Mouse (Mus musculus) layer of hippocampus, adult 18-20 months (tissue): Measurements from ENCODE around the gene Gatad2b. TPM values are rescaled to one million over a fixed set of nuclear protein-coding genes. Genes with fewer than 3 reads are reported as not detected.
"Not testable (repeated sequence)": the region's sequence is repeated elsewhere in the genome, so short reads cannot be mapped to it uniquely, and the experiment has no call there.

Experiments used
- DNase-seq, 2 experiments: peaks; one replicate each; pipeline ENCODE4 v3.0.0; 2022; ENCODE audit warnings: low spot score in 2 of 2
- total RNA-seq, 2 experiments: library from RNA; stranded (reverse); gene quantifications; 2 replicates each; pipeline ENCODE4 v1.2.3; 2021

The Gatad2b gene
- total RNA-seq, 2 experiments from 2014 or later, result 104 to 106 TPM

DNA sequence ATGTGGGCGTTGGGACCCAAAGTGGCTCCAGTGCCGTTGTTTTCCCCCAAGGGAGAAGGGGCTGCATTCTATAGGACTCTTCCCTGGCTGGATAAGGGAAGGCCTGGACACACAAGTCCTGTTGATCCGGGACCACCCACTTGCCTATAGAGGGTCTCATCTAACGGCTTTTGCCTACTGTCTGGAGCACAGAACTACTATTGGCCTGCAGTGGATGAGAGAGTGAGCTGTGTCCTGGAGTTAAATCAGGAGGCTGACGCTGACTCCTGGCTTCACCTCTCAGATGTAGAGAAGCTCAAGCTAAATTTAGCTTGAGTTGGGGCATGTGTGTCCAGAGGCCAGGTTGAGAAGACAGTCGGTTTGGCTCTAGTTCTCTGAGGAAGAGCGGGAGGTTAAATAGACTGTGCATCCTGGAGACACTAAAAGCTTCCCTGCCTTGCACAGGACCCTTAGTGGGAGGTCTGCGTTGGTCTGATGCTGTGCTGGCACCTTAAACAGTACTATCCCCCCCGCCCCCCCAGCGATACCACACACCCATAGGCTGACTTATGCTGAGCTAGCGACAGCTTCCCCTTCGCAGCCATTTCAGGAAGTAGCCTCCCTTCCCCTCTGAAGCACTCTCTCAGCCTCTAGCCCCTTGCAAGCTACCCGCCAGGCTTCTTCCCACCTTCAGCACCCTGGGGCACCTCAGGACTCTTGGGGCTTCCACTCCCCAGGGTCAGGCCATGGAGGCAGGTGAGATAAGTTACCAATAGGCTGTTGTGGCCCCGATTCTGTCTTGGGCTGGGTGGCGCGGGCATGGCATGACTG lies 26.8 kb upstream of the Gatad2b start:
- no peak for DNase-seq

DNA sequence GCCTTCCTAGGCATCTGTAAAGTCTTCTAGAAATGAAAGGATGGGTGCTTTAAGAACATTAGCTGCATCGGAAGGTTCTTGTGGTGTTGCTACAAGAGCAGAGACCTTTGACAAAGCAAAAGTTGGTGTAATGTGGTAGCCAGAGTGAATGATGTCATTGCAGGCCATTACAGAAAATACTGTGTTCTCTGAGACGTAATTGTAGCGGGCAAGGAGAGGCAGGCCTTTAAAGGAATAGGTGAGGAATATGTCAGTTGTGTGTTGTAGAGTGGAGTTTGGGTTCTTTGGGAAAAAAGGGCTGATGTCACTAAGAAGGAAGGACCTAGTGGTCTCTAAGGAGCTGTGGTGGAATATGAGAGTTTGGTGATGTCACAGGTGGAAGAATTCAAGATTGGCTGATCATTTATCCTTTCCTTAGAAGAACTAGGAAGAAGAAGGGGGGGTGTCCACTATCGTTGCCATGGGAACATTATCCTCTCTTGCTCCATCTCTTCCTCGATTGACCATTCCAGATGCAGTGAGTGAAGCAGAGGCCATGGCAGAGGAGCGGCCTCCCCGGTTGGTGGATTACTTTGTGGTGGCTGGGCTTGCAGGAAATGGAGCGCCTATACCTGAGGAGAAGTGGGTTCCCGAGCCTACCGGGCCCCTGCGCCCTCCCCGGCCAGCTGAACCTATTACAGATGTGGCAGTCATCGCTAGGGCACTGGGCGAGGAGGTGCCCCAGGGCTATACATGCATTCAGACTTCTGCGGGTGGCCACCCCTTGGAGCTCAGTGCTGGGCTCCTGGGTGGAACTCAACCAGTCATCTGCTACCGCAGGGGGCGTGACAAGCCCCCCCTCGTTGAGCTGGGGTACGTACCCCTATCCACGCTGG lies 25.8 kb upstream of the Gatad2b start:
- DNase-seq, result no peak

DNA sequence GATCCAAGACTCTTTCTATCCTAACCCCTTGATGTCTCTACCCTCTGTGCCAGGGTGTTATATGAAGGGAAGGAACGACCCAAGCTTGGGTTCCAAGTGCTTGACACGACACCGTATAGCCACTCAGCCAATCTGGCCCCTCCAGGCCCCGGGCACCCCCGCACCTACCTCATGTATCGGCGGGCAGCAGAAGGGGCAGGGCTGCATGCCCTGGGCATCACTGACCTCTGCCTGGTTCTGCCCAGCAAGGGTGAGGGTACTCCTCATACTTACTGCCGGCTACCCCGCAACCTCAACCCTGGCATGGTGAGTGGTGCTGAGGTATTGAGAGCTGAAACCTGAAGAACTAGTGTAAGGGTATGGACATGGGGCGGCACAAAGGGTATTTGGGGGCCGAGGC lies 24.8 kb upstream of the Gatad2b start:
- no peak for DNase-seq

DNA sequence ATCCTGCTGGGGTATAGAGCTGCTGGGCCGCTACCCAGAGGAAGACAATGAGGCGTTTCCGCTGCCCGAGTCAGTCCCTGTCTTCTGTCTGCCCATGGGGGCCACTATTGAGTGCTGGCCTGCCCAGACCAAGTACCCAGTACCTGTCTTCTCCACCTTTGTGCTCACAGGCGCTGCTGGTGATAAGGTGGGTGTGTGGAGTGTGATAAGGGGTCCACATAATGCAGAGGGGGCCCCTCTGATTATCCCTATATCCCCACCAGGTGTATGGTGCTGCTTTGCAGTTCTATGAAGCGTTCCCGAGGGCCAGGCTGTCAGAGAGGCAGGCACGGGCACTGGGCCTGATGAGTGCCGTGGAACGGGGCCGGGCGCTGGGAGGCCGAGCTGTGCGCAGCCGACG lies 24.0 kb upstream of the Gatad2b start:
- no peak for DNase-seq

DNA sequence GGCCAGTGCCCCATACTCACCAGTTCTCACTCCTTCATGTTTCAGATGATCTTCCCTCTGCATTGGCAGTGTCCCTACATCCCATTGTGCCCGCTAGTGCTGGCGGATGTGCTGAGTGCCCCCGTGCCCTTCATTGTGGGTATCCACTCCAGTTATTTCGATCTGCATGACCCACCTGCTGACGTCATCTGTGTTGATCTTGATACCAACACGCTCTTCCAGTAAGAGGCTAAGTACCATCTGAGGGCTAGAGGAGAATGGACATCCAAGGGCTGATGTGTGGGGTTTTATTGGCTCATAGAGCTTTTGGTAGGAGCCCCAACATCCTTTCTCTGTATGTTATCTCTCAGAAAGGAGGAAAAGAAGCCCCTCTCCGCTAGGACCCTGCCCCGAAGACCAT lies 22.2 kb upstream of the Gatad2b start:
- DNase-seq, result no peak

DNA sequence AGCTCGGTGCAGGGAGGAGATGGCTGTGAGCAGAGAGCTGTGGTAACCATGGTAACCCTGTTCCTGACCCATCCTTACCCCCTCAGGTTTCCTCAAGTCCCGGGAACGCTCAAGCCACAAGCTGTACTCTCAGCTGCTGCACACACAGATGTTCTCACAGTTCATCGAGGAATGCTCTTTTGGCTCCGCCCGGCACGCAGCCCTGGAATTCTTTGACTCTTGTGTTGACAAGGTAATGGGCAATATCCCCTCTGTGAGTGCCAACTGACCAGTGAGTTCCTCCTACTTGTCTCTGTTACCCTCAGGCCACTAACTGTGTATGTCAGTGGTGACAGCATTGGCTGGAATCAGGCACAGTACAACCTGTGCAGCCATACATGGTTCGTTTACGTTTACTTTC lies 20.8 kb upstream of the Gatad2b start:
- no peak for DNase-seq

DNA sequence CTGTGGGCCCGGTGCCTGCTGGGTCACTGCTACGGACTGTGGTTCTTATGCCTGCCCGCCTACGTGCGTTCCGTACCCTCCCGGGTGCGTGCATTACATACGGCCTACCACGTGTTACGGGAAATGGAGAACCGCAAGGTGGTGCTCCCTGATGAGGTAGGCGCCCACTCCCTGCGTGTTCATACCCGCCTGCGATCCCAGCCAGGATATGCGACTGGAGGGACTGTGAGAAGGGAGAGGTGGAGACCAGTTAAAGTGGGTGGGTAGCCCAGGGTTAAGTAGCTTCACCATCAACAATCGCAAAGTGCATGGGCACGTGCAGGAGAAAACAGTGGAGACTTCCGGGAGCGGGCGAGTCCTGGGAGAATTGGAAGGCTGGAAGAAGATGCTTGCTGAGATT lies 19.1 kb upstream of the Gatad2b start:
- DNase-seq, result no peak

DNA sequence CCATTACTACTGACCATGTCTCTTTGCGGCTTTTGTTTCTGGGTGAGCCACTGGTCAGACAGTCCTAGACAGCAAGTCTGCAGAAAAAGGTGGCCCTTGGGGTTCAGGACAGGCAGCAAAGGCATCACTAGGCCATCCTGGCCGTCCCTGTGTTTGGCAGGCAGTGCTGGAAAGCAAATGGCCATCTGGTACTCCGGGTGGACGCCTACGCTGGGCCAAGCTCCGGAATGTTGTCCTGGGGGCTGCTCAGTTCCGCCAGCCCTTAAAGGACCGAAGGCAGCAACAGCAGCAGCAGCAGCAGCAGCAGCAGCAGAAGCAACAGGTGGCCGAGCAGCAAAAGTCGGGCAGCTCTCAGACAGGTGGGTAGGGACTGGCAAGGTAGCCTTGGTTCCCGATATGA lies 17.7 kb upstream of the Gatad2b start:
- no peak for DNase-seq

DNA sequence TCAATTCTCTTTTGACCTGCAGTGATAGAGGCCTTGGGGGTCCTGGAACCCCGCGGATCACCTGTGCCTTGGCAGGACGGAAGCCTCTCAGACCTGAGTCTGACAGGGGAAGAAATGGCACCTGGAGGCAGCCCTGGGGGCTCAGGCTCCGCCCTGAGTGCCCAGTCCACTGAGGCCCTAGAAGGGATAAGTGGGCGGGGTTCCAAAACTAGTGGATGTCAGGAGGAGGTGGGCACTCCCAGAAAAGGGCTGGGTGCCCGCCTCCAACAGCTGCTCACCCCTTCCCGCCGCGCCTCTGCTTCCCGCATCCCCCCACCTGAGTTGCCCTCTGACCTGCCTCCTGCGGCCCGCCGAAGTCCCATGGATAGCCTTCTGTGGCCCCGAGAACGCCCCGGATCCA lies 16.1 kb upstream of the Gatad2b start:
- DNase-seq, result no peak

DNA sequence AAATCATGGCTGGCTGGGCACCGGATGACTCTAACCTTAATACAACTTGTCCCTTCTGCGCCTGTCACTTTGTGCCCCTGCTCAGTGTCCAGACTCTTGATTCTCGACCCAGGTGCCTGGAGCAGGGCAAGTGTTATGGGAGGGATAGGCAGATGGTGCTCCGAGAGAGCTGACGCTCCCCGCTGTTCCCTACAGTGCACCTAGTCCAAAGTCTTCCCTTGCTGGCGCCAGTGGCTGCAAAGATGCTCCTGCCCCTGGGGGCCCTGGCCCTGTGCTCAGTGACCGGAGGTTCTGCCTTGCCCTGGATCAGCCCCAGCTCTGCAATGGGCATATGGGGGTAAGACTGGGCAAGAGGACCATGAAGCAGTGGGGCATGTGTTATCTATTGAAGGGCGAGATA lies 15.2 kb upstream of the Gatad2b start:
- no peak for DNase-seq

DNA sequence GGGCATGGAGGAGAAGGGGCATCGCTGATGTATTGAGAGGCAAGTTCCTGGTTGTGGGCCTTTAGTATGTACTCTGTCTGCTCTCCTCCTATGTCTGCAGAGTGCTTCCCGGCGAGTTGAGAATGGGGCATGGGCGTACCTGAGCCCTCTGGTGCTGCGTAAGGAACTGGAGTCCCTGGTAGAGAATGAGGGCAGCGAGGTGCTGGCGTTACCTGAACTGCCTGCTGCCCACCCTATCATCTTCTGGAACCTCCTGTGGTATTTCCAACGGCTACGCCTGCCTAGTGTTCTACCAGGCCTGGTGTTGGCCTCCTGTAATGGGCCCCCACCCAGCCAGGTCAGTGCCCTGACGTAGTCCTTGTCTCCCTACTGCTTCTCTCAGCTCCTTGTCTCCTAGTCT lies 14.8 kb upstream of the Gatad2b start:
- no peak for DNase-seq

DNA sequence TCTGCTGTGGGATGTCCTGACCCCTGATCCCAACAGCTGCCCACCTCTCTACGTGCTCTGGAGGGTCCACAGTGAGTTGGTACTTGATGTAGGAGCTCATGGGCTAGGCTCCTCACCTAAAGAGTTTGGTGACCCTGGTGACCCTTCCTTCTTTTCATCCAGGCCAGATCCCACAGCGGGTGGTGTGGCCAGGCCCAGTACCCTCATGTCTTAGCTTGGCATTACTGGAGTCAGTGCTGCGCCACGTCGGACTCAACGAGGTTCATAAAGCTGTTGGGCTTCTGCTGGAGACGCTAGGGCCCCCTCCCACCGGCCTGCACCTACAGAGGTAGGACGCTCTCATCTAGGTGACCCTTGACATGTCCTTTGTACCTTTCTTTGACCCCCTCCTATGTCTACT lies 13.8 kb upstream of the Gatad2b start:
- no peak for DNase-seq

DNA sequence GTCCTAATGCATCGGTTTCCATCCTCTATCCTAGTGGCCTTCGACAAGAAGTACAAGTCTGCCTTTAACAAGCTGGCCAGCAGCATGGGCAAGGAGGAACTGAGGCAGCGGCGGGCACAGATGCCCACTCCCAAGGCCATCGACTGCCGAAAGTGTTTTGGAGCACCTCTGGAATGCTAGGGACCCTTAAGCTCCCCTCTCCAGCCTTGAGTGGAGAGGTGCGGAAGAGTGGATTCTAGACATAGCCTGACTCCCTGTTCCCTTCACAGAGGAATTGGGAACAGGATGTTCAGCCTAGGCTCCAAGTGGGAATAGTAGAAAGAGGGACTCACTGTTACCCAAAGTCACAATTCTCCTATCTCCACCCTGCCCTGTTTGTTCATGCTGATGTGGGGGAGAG lies 13.2 kb upstream of the Gatad2b start:
- no peak for DNase-seq

DNA sequence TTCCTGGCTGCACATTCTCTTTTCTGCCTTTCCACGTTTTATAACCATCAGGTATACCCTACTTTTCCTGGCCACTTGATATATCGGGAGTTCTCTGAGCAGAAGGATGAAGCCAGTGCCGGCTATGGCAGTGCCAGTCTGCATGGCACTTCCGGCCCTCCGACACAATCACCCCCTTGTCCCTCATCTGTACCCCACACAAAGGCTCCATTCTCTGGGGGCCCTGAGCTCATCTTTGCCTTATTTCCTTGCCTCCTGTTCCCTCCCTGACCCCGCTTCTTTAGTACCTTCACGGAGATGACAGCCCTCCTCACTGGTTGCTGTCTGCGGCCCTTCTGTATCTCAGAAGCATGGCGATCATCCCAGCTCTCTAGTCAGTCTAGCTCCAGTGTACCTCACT lies 12.3 kb upstream of the Gatad2b start:
- DNase-seq, result peak in 1 of 2 experiments; percentile 45

DNA sequence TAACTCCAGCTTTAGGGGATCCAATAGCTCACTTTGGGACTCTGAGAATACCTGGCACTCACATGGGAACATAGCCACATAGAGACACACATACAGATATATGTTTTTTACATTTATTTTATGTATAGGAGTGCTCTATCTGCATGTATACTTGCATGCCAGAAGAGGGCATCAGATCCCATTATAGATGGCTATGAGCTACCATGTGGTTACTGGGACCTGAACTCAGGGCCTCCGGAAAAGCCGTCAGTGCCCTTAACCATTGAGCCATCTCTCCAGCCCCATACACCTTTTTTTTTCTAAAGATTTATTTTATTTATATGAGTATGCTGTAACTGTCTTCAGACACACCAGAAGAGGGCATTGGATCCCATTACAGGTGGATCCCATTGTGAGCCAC lies 8.8 kb upstream of the Gatad2b start:
- DNase-seq, result no peak

DNA sequence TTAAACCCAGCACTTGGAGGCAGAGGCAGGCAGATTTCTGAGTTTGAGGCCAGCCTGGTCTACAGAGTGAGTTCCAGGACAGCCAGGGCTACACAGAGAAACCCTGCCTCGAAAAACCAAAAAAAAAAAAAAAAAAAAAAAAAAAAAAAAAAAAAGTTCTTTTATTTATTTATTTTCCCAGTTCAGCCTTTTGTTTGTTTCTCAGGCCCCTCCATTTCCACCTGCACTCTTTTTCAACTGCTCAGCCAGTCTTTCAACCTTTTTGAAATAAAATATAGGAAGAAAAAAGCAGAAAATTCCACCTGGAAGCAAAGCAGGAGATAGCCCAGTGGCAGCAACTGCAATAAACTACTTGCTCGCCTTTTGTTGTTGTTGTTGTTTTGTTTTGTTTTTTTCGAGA lies 3.6 kb upstream of the Gatad2b start:
- DNase-seq, result not testable (repeated sequence)

DNA sequence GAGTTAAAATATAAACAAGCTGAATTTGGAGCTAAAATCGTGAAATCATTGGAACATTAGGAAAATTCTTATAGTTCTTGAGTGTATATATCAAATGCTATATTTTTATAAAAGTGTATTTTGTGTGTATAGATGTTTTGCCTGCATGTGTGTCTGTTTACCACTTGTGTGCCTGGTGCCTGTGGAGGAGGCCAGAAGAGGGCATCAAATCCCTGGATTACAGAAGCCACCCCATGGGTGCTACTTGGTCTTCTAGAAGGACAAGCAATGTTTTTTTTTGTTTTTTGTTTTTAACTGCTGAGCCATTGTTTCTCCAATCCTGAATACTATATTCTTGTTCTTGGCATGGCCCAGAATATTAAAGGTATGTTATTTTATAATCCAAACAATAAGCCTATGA lies 2.4 kb upstream of the Gatad2b start:
- no peak for DNase-seq

DNA sequence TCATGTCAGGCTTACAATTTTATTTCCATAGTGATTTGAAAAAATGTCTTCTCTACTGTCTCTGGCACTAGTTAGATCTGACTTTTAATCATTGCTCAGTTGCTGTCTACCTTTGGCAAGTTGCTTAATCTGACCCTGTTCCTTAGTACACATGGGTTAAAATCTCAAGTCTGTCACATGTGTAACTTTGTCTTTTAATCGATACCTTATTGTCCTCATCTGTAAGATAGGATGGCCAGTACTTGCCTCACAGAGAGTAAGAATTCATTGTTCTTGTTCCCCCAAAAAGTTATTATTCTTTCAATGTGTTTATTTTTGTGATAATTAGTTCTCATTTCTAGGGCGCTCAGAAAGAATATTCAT lies 1.0 kb upstream of the Gatad2b start:
- DNase-seq, result no peak

DNA sequence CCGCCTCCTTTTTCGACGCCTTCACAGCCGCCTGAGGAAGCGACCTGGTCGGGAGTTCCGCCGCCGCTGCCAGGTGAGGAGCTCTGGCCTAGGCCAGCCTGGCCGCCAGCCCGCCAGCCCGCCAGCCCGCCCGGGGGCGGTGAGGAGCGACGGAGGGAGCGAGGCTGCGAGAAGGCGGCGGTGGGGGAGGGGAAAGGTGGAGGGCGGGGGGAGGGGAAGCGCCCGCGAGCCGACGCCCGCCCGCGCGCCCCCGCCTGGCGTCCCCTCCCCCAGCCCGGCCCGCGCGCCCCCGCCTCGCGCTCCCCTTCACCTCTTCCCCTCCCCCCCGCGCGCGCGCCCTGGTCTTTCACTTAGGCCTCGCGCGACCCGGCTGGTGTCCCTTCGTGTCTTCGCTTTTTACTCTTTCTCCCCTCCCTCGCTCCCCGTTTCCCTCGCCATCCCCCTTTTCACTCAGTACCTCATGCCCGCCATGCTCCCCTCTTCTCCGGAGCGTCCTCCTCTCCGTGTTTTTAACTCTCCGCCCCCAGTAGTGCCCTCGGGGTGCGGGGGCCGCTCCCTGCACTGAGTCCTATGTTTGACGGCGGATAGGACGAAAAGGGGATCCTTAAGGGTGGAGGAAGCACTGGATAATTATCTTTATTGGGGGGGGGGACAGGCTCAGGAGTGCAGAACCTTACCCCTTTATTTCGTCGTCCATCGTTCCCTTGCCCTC lies 530 bp downstream of the Gatad2b start:
- DNase-seq, result peak; percentile 16 to 28

DNA sequence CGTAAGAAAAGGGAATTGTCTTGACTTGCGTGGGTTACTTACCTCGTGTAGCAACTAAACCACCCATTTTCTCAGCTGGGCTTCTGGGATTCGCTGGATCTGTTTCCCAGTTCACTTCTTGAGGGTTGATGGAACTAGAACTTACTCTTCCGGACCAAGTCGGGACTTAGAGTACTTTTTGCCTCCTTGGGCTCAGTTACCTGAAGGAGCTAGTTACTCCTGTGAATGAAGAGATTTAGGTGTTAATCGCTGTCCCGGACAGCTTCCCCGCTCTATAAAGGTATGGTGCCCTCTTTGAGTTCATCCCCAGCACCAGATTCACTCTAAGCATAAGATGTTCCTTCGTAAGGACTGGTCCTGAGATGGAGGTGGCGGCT lies 1.1 kb downstream of the Gatad2b start:
- DNase-seq, result no peak

DNA sequence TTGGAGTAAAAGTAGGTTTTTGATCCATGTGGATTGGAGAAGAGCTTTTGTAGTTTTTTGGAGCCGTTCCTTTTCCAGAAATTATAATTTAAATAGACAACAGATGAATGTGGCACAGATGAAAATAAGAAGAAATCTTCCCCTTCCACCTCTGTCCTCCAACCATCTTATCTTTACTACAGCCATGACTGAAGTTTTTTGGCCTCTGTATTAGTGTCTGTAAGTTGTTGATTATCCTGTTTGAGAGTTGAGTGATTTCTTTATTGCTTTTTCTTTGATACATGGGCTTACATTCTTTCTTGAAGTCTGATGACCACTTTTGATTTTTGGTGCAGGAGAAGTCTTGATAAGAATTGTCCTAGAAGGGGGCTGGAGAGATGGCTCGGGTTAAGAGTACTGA lies 1.7 kb downstream of the Gatad2b start:
- no peak for DNase-seq

DNA sequence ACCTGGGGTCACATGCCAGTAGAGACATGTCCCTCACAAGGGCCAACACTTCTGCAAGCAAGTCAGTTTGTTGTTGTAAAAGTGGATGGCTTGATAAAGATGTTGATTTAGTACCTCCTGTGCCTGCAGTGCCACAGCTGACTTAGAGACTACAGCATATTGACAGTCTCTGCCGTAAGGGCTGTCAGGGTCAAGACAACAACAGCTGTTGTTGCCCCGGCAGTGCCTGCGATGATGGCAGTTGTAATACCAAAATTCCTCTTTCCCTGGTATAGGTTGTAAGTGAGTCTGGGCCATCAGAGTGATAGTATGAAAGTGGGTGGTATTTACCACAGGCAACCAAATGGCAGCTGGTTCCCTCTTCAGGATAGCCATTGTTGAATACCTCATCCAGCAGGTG lies 12.8 kb downstream of the Gatad2b start:
- DNase-seq, result no peak
